Mouse (Mus musculus) gastrocnemius, postnatal 4 days (tissue): ENCODE measurements around the gene Dnajb12. TPM values are rescaled to one million over a fixed set of nuclear protein-coding genes. Genes with fewer than 3 reads are reported as not detected.
"Not testable (repeated sequence)": the region's sequence is repeated elsewhere in the genome, so short reads cannot be mapped to it uniquely, and the experiment has no call there.

Experiments
- DNase-seq, 2 experiments: peaks; one replicate each; pipeline ENCODE4 v3.0.0; 2021 to 2022; ENCODE audit warnings: low spot score in 2 of 2, mixed read lengths in 2 of 2
- total RNA-seq, 2 experiments: library from RNA; stranded (reverse); gene quantifications; 2 replicates each; pipeline ENCODE4 v1.2.3; 2021

The Dnajb12 gene
- total RNA-seq, 2 experiments from 2014 or later, result 45.0 to 51.3 TPM

DNA sequence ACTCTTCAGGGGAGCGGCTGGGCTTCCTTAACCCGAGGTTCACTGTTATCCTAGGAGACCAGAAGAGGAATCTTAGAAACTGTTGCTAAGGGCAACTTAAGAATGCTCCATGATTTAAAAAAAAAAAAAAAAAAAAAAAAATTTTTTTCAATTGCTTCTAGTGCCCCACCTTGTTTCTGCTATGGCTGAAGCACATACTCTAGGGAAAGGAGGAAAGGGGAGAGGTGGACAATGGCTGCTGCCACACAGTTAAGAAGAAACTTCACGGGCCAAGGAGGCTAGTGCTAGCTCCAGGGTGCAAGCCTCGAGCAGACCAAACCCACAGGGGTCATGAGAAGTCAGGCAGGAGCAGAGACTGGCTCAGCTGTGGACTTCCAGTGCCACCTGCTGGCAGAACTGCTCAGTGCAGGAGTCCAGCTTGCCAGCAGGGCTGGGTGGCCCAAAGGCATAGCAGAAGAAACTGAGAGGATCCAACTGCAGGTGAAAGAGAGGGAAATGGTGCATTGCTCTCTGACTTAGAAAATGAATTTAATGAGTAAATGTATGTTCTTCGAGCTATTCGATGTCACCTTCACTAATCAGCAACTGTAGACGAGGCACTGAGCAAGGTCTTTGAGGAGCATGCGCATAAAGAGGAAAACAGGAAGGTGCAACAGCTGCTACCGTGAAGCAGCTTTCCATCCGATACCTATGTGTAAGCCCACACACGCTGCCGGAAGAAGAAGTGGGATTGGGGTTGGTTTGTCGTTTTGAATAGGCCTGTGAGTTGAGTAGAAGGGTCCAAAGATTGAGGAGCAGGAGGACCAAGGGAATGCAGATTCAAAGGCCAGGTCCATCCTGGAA is 14.3 kb upstream of the Dnajb12 start:
- DNase-seq, result peak; percentile 72 to 82

DNA sequence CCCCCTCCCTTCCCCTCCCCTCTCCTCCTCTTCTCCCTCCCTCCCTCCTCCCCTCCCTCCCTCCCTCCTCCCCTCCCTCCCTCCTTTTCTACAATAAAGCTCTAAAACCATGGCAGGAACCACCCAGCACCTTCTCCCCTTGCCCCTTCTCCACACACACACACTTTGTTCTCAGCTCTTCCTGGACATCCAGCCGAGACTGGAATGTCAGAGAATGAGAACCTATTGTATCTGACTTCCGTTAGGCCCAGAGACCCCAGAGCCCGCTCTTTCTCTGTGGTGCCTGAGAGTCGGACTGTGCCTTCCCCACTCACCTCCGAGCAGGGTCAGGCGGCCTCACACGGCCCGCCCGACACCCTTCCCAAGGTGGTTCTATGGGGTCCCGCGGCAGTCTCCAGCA is 11.1 kb upstream of the Dnajb12 start:
- DNase-seq, result no peak

DNA sequence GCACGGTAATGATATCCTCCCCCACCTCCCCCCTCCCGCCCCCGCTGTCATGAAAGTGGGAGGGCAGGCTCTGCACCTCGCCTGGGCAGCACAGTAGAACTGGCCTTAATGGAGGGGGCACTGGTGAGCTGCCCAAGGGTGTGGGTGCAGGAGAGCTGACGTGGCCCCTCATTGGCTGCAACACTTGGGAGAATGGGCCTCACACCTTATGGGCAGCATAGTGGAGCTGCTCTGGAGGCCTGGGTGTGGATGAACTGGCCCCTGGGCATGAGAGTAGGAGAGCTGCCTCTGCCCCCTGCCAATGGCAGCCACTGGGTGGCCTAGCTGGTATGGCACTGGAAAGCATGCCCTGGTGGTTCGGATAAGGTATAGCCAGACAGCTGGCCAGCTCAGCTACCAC is 9.3 kb upstream of the Dnajb12 start:
- DNase-seq, result no peak

DNA sequence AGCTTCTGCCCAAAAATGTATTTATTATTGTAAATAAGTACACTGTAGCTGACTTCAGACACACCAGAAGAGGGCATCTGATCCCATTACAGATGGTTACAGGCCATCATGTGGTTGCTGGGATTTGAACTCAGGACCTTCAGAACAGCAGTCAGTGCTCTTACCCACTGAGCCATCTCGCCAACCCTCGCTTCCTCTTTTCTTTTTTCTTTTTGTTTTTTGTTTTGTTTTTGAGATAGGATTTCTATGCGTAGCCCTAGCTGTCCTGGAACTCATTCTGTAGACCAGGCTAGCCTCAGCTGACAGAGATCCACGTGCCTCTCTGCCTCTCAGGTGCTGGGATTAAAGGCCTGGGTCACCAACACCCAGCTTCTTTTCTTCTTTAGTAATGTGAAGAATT is 6.7 kb upstream of the Dnajb12 start:
- DNase-seq, result not testable (repeated sequence)

DNA sequence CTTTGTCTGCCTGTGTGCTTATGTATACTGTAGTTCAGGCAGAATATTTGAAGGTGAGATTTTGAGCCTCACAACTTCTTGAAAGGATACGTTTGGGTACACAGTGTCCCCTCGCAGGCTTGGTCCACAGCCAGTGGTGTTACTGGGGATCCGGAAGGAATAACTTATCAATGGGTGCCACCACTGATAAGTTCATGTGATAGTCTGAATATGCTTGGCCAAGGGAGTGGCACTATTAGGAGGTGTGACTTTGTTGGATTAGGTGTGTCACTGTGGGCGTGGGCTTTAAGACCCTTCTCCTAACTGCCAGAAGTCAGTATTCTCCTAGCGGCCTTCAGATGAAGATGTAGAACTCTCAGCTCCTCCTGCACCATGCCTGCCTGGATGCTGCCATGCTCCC is 6.2 kb upstream of the Dnajb12 start:
- no peak for DNase-seq

DNA sequence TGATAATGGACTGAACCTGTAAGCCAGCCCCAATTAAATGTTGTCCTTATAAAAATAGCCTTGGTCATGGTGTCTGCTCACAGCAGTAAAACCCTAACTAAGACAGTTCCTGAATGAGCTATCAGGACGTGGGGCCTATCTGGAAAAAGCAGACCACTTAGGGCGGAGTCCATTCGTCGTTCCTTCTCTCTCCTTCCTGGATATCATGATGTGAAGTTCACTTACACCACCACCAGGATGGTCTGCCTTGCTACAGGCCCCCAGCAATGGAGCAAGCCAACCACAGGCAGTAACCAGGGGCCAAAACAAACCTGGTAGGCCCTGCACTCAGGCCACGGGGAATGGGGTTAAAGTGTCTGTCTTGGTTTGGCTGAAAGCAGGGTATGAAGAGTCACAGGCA is 5.7 kb upstream of the Dnajb12 start:
- no peak for DNase-seq

DNA sequence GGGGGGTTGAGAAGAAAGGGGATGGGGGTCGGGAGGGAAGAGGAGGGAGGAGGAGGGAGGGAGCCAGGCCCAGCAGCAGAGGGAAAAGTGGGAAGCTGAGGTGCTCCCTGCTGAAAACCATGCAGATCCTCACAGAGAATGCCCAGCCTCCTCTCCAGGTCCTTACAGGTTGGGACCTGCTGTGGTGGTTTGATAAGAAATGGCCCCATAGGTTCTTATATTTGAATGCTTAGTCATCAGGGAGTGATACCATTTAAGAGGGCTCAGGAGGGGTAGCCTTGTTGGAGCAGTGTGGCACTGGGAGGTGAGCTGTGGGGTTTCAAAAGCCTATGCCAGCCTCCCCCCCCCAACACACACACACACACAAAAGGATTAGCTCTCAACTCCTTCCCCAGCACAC is 4.0 kb upstream of the Dnajb12 start:
- no peak for DNase-seq

DNA sequence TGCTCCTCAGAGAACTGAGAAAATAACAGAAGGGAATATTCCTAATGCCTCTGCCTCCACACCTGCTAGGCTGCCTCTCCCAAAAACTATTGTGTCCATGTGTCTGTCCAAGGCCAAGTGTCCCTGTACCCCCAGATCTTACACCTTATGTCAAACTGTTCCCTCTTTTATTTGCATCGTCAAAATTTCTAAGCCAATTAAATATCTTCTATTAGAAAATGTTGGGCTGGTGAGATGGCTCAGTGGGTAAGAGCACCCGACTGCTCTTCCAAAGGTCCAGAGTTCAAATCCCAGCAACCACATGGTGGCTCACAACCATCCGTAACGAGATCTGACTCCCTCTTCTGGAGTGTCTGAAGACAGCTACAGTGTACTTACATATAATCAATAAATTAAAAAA is 2.7 kb upstream of the Dnajb12 start:
- DNase-seq, result not testable (repeated sequence)

DNA sequence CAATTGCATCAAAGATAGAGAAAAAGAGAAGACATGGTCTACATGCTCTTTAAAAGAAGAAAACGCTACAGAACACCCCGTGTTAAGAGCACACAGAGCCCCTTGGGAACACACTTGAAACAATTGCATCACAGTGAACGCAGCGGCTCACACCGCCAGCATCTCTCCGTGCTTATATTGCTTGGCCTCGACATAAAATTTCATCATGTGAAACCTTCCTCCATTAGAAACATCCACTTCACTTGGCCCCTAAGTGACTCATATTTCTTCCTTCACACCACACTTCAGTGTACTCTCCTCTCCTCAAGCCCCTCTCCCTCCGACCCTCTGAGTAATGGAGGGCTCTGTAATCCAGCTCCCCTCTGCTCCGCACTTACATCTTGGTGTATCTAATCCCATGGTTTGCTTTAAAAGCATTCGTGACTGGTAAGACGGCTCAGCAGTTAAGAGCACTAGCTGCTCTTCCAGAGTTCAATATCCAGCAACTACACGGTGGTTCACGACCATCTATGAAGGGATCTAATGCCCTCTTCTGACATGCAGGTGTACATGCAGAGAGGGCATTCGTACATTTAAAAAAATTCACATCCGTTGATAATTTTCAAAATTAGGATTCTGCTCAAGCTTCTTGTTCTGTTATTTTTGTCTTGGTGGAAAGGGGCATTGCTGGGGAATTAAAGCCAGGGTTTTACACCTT is 1.8 kb upstream of the Dnajb12 start:
- DNase-seq, result no peak

DNA sequence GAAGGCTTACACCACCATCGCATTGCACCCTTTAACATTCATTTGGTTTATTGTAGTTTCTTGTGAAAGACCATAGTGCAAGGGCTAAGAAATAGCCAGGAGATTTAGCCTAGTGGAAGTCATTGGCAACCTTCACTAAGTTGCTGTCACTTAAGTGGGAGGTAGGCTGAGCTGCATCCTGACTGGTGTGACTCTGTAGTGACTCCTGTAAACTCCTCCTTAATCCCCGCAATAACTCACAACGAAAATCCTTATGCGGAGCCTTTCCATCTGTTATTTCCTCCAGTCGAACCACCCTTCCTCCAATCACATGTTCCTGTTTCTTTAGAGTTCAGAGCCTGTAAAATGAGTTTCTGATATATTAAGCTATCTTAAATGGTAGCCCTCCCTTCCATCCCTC is 533 bp upstream of the Dnajb12 start:
- no peak for DNase-seq

DNA sequence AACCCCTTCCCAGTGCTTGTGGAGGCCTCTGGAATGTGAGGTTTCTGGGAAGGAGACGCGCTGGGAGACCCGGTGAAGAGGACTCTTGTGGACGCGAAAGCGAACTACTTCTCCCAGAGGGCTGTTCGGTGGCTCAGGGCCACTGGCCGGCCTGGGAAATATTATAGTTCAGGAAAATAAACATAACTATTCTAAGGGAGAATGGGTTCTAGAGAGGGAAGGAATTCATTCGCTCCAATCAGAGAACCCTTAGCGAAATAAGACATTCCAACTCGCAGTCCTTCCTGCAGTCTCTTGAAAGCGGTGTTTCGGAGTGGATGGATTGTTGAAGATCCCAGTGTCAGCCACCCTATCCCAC is 652 bp downstream of the Dnajb12 start:
- DNase-seq, result no peak

DNA sequence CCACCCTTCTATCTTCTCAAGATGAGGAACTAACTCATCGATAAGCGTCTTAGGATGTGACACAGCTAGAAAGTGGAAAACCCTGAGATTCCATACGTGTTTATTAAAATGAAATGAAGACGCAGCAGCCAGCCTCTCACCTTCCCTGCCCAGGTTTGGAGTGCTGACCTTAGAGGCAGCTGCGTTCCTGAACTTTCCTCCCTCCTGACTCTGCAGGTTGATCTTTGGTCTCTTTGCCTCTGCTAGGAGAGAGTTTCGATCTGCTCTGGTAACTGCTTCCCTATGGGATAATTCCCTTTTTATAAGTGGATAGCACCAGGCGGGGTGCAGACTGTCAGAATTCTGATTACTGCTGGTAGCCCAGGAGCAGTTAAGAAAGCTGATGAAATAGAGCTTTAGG is 1.5 kb downstream of the Dnajb12 start:
- no peak for DNase-seq

DNA sequence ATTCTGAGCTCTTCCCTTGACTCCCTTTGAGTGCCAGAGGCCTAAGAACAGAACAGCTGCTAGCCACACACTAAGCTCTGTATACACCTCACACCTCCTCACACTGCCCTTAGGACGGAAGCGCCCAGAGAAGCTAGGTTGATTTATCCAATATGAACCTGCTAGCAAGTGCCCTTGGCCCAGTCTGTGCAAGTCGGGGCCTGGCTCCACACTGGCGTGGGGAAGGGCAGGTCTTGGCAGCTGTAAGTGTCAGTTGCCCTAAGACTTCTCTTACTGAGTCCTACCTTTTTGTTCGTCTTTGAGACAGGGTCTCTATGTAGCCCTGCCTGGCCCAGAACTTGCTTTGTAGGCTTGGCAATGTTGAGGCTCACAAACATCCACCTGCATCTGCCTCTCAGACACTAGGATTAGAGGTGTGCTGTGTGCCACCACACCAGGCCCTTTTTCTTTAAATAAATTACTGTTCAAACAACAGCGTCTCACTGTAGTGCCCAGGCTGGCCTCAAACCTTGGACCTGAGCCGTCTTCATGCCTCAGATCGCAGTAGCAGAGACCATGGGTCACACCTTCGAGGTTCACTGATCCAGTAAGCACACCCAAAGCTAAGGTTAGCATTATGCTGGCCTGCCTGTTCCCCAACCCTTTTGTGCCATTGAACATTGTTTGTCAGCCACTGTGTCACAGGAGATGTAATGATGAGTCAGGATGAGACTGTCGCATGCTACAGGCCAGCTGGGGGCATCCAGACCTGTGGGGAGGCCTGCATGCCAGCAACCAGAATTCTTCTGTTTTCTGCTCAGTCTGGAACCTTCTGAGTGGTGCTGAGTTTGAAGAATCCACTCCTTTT is 5.2 kb downstream of the Dnajb12 start:
- no peak for DNase-seq

DNA sequence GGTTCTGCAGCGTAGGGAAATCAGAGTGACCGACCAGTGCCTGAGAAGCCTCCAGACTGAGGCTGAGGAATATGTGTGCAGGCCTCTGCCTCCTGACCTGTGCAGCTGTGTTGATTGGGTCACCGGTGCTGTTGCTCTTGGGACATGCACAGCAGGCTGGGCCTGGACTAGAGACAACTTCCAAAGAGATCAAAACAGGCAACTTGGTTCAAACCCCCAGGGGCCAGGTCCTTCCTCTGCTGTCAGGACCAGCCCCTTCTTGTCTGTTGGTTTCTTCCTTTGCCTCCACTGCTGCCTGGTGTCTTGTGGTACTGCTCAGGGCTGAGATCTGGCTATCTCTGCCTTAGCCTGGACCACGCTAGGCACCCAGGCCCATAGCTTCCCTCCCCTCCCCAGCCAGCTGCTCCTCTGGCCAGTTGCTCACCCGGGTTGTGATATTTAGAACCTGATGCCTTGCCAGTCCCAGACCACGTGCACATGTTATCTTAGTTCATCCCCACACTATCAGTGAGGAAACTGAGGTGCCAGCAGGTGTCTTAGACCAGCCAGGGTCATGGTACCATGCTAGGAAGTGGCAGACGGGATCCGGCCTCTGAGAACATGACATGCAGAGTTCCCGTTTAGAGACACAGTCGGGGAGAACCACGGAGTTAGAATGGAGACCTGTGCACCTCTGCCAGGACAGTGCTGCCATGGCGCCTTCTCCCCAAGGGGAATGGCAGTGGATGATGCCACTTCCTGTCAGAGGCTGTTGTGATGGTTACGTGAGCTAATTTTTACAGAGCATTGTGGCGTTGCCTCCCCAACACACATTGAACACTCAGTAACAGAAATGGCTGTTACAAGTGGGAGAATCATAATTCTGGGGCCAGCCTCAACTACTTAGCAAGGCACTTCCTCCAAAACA is 6.1 kb downstream of the Dnajb12 start:
- DNase-seq, result no peak

DNA sequence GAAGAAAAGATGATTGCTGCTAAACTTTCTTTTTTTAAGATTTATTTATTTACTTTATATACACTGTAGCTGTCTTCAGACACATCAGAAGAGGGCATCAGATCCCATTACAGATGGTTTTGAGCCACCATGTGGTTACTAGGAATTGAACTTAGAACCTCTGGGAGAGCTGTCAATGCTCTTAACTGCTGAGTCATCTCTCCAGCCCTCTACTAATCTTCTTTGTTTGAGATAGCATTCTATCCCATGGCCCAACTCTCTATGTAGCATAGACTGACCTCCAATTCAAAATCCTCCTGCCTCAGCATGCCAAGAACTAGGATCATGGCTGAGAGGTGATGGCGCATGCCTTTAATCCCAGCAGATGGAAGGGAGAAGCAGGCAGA is 6.7 kb downstream of the Dnajb12 start:
- no peak for DNase-seq

DNA sequence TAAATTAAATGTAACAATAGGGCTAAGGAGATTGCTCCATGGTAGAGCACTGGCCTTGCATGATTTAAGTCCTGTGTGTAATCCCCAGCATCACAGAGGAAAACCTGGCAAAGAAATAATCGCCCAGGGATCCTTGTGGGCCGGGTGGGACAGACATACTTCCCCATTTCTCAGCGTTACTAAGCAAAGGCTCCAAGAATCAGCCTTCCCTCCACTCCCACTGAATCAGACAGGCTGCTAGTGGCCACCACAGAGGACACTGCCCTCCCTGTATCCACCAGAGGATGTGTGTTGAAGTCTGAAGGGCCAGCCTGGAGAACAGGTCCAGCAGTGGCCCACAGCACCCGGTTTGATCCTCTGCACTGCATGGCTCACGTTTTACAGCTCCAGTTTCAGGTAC is 8.1 kb downstream of the Dnajb12 start:
- DNase-seq, result no peak

DNA sequence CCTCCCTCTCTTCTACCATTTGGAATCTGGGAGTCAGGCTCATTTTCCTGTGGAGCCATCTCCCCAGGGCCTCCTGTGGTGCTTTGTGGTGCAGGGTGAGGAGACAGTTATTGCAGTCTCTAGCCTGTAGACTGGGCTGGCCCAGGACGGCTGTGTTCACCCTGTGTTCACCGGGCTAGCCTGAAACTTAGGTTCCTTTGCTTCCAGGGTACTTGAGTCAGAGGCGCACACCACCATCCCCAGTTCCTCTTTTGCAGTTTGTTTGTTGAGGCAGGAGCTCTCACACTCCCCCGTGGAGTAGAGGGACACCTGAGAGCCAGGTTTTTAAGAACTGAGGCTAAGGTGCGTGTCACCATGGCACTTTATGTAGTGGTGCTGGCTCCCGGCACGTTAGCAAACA is 10.0 kb downstream of the Dnajb12 start:
- DNase-seq, result no peak

DNA sequence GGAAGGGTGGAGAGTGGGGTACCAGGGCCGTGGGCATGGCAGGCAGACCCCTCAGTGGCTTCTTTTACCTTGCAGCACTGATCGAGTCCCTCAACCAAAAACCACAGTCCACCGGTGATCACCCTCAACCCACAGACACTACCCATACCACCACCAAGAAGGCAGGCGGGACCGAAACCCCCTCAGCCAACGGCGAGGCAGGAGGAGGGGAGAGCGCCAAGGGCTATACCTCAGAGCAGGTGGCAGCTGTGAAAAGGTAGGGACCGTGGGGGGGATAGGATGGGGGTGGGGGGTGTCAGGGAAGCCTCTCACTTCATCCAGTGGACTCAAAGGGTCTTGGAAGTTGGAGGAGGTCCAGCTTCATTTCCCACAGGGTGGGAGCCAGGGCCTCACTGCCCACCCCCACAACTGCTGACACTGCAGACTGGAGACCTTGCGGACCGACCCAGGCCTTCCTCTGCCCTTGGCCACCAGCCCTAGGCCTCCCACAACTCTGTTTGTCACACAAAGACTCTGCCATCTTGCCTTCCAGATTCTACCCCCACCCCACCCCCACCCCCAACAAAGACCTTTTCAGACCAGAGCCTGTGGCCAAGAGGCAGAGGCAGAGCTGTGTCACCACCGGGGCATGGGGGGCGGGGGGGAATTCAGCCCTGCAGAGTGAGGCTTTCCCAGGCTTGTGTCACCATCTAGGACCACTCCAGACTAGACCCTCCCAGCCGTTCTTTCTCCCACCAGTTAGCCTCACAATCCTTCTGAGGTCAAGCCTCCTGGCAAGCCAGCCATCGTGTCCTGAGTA is 10.8 kb downstream of the Dnajb12 start:
- no peak for DNase-seq

DNA sequence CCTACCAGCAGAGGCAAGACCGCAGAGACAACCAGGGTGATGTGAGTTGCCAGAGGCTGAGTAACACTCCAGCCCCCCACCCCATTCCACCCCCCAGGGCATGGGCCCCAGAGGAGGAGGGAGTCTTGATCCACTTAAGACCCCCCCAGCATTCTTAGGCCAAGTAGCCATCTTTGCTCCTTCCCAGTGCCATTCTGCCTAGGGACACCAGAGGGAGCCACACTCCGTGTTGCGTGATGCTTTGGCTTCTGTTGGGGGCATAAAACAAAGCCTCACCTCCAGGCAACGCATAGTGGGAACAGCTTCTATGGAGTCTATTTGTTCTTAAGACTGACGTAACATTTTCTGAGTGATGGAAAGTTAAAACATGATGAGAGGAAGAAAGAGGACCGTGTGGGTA is 13.6 kb downstream of the Dnajb12 start:
- DNase-seq, result peak in 1 of 2 experiments; percentile 58
